Mouse (Mus musculus) ES-E14 (cell line): ENCODE data around the gene Prox2.

Experiments used
- MAFK ChIP-seq: IDR thresholded peaks from 2 replicates; pipeline ENCODE4 v1.6.1; 2014; ENCODE audit warnings: mild to moderate bottlenecking, low read depth, low read length, inconsistent platforms; ENCODE audit not compliant: insufficient read depth
- ZC3H11A ChIP-seq: IDR thresholded peaks from 2 replicates; pipeline ENCODE4 v1.6.1; 2012; ENCODE audit warnings: low read depth, mild to moderate bottlenecking, inconsistent platforms, low read length, borderline replicate concordance

DNA sequence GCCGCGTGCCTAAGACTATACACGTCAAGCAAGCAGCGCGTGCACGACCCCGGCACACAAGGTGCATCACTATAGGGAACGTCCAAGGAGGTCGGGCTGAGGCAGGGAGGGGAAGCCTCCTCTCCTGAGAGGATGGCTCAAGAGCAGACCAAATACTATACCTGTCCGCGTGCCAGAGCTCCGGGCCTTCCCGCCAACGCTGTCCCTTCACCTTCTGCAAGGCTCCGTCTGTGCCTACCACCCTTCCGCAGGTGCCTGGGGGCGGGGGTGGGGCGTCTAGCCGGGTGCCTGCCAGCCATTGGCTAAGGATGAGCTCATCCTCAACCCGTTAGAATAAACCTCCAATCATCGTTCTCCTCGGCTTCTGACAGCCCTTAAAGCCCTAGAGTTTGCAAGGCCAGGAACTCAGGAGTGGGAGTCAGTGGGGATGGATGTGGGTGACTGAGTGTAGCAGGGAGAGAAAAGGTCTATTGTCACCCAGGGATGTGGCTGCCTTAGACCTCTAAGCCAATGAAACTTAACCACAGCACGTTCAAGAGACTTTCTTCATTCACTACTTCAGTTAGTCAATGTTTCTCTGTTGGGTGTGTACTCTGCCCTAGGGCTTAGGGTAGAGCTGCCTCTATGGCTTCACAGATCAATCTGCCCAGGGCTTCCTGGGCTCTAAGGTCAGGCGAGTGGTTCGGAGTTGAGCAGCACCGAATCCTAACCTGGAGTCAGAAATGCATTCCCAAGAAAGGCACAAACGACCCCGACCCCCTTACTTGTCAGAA is 40.6 kb upstream of the Prox2 start, which contains the start of gene Rps6kl1:
- TF ChIP-seq ZC3H11A (no peak), MAFK (no peak)
